11 mouse cellular contexts compared by ENCODE assay signal in genomic region chr1:179038801-179039200, GRCm38 (mm10).
"Had no signal": no experiment of that assay in that cellular context is flagged by ENCODE, and none has a peak within 500 bp of the region (broad histone marks: within the 10 kb centered on the region; RNA-seq: fewer than 3 reads in every experiment).

No protein-coding gene starts in this region.

- ATAC-seq: lung, postnatal 0 days; midbrain, embryonic 16.5 days had no signal

- DNase-seq: kidney, postnatal 25 days; layer of hippocampus, adult 9-11 months; layer of hippocampus, postnatal 36 days; lung, adult 18-20 months; lung, postnatal 36 days; retina, postnatal 1 day; right cerebral cortex, postnatal 4 days; thymus, adult 2 months; thymus, postnatal 25 days had no signal
